Mouse (Mus musculus): ENCODE measurements around the gene Cebpb. TPM values are rescaled to one million over a fixed set of nuclear protein-coding genes. Genes with fewer than 3 reads are reported as not detected.
A peak's percentile ranks its signal among the peaks of the same experiment; 100 is the strongest.

The Cebpb gene
- polyA plus RNA-seq, 1 experiment: 8.7 TPM

DNA sequence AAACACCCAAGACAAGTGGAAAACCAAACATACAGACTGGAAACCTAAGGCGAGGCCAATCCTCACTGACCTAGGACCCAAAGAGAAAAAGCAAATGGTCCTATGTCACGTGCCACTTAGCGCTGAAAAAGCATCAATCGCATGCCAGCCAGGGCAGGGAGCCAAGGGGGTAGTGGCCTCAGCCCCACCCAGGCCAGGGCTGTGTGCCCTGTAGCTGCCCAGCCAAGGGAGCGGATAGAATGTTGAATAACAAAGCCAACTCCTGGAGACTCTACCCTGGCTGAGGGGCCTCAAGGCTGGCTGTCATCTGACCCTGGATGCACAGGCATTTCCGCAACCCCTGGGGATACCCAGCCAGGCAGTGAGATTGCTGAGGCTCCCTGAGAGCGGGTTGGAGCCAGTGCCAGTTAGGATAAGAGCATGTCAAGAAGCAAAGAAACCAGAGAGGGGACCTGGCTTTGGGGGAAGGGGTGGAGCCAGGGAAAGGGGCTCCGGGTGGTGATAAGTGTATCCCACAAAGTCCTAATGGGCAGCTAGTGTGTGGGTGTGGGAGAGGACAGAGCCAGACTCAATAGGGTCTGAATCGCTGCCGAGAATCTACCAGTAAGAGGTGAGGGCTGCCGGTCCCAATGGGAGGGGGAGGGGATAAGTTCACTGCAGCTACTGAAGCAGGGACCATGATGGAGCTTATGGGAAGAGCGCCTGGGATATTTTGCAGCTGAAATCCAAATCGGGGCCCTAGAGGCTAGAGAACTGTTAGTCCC is 28.7 kb upstream of the Cebpb start:
- no peak overlapping the region for H3K27ac ChIP-seq (ENCODE audit: insufficient read depth, low read length)
- peak overlapping the region; percentile 82 for H3K4me3 ChIP-seq (replicated peaks; ENCODE audit: insufficient read depth, low read depth, low read length)
- H3K27me3 ChIP-seq (ENCODE audit: control insufficient read depth, insufficient read depth, low read length): no peaks in the 10 kb centered on the region
- peaks cover 11% of the 10 kb centered on the region for H3K4me1 ChIP-seq (ENCODE audit: control insufficient read depth, insufficient read depth, low read length)
- 21% methylated on average over 13 of the region's 13 CpGs for WGBS
- TF ChIP-seq CTCF (IDR thresholded peaks at IDR 0.05; ENCODE audit: borderline replicate concordance, insufficient read depth, low read depth, low read length): no peak
- TF ChIP-seq POLR2A (IDR thresholded peaks at IDR 0.05; ENCODE audit: borderline replicate concordance, insufficient read depth, low read length): no peak
- DNase-seq: peak; percentile 45 to 54

DNA sequence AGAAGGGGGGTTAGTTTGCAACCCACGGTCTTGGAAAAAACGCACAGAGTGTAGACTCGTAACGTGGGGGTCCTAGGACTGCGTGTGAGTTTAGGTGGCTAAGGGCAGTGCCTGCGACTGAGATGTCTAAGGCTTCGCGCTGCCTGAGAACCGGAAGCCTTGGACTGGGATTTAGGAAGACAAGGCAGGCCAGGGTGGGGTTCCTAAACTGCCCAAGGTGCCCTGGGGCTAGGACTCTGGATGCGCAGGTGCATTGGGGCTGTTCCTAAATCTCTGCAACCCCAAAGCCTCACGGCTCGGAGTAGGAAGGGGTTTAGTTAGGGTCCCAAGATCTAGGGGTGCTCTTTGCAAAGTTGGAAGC is 28.1 kb upstream of the Cebpb start:
- H3K27me3 ChIP-seq (ENCODE audit: control insufficient read depth, insufficient read depth, low read length): no peaks in the 10 kb centered on the region
- TF ChIP-seq CTCF (IDR thresholded peaks at IDR 0.05; ENCODE audit: borderline replicate concordance, insufficient read depth, low read depth, low read length): no peak
- no peak for TF ChIP-seq POLR2A (IDR thresholded peaks at IDR 0.05; ENCODE audit: borderline replicate concordance, insufficient read depth, low read length)
- H3K4me1 ChIP-seq (ENCODE audit: control insufficient read depth, insufficient read depth, low read length): peaks cover 11% of the 10 kb centered on the region
- DNase-seq: no peak
- WGBS: 3% methylated on average over 12 of the region's 12 CpGs
- peak overlapping the region; percentile 82 for H3K4me3 ChIP-seq (replicated peaks; ENCODE audit: insufficient read depth, low read depth, low read length)
- peak overlapping the region; percentile 44; the same call in 1 of the 2 replicates for H3K27ac ChIP-seq (ENCODE audit: insufficient read depth, low read length)

DNA sequence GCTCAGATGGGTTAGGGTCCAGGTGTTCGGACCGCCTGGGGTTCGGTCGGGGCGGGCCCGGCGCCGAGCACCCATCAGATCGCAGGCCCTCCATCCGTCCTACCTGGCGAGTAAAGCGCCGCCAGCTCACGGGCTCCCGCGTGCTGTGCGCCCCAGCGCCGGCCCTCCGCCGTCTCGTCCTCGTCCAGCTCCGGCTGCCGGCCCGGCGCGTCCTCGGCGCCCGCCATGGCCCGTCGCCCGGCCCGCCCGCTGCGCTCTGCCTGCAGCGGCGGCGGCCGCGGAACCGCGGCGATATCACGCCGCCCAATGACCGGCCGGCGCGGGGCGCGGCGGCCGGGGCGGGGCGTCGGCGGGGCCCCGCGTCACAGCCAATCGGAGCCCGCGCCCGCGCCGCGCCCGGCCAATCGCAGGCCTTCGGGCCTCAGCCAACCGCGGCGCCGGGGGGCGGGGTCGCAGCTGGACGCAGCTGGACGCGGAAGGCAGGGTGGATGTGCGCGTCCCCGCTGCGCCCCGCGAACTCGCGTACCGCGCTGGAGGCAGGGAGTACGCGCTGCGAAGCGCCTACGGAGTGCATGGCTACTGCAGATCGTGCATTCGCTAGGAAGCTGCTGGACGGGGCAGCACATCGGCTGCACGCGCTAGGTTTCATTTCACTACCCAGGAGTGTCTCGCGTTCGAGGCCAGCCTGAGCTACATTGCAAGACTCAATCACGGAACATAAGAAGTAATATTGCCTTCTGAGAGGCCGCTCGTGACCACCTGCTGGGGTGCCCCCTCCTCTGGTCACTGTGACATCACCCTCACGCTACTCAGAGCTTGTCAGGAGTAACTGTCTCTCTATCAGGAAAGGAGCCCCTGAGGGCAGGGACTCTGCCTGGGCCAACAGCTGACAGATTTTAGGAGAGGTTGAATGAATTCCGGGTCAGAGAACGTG is 27.2 kb upstream of the Cebpb start, which contains the start of gene Gm20431:
Gene Gm20431 (minus strand): TSS at position 227 of the 934 bp plus-strand sequence.
- peak within 1 kb of the TSS; percentile 44 for H3K27ac ChIP-seq (ENCODE audit: insufficient read depth, low read length)
- peak within 1 kb of the TSS; percentile 82 for H3K4me3 ChIP-seq (replicated peaks; ENCODE audit: insufficient read depth, low read depth, low read length)
- H3K4me1 ChIP-seq (ENCODE audit: control insufficient read depth, insufficient read depth, low read length): peaks cover 11% of the 10 kb centered on the region
- no peaks in the 10 kb centered on the region for H3K27me3 ChIP-seq (ENCODE audit: control insufficient read depth, insufficient read depth, low read length)
- TF ChIP-seq POLR2A (IDR thresholded peaks at IDR 0.05; ENCODE audit: borderline replicate concordance, insufficient read depth, low read length): peak; percentile 83
- TF ChIP-seq CTCF (IDR thresholded peaks at IDR 0.05; ENCODE audit: borderline replicate concordance, insufficient read depth, low read depth, low read length): no peak
- peak; percentile 91 to 92 for DNase-seq
- 2% methylated on average over 110 of the region's 110 CpGs for WGBS

DNA sequence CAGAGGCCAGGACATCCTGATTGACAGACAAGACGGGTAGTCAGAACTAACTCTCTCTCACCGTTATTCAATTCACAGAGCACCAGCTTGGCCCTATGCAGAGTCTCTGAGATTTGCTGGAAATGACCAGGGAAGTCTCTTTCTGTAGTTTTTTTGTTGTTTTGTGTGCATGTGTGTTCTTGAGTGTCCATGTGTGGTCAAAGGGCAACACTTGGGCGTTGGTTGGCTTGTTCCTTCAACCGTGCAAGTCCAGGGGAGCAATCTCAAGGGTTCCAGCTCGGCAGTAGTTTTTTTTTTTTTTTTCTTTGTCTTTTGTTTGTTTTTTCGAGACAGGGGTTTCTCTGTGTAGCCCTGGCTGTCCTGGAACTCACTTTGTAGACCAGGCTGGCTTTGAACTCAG is 26.0 kb upstream of the Cebpb start:
- TF ChIP-seq CTCF (IDR thresholded peaks at IDR 0.05; ENCODE audit: borderline replicate concordance, insufficient read depth, low read depth, low read length) (no peak), POLR2A (IDR thresholded peaks at IDR 0.05; ENCODE audit: borderline replicate concordance, insufficient read depth, low read length) (no peak)
- WGBS: 68% methylated on average over 6 of the region's 6 CpGs
- DNase-seq: no peak
- Histone ChIP-seq H3K4me1 (ENCODE audit: control insufficient read depth, insufficient read depth, low read length) (peaks cover 11% of the 10 kb centered on the region), H3K27ac (ENCODE audit: insufficient read depth, low read length) (no peak overlapping the region), H3K4me3 (replicated peaks; ENCODE audit: insufficient read depth, low read depth, low read length) (no peak overlapping the region), H3K27me3 (ENCODE audit: control insufficient read depth, insufficient read depth, low read length) (no peaks in the 10 kb centered on the region)

DNA sequence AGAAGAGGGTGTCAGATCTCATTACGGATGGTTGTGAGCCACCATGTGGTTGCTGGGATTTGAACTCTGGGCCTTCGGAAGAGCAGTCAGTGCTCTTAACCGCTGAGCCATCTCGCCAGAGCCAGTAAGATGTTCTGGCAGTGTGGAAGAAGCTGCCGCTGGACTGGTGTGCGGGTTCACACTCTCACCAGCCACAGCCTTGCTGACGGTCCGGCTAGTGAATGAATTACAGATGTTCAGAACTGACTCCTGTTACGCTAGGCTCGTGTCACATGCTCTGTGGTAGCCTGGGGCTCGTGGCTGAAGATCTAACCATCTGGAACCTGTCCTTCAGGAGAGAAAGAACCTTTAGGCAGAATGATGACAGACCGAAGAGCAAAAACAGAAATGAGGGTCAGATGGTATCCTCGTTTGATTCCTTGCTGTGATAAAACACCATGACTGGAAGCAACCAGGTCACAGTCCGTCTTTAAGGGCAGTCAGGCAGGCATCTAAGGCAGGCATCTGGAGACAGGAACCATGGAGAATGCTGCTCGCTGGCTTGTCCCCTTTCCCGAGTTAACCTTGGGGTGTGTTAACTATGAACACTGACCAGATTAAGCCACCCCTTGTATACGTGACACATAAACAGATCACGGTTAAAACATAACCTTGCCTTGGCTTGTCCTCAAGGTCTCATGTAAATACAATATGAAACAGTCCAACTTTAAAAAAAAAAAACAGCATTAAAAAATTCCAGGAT is 22.6 kb upstream of the Cebpb start:
- 82% methylated on average over 18 of the region's 18 CpGs for WGBS
- Histone ChIP-seq H3K27ac (ENCODE audit: insufficient read depth, low read length) (no peak overlapping the region), H3K4me1 (ENCODE audit: control insufficient read depth, insufficient read depth, low read length) (no peaks in the 10 kb centered on the region), H3K4me3 (replicated peaks; ENCODE audit: insufficient read depth, low read depth, low read length) (no peak overlapping the region), H3K27me3 (ENCODE audit: control insufficient read depth, insufficient read depth, low read length) (no peaks in the 10 kb centered on the region)
- TF ChIP-seq CTCF (IDR thresholded peaks at IDR 0.05; ENCODE audit: borderline replicate concordance, insufficient read depth, low read depth, low read length): no peak
- TF ChIP-seq POLR2A (IDR thresholded peaks at IDR 0.05; ENCODE audit: borderline replicate concordance, insufficient read depth, low read length): no peak
- no peak for DNase-seq

DNA sequence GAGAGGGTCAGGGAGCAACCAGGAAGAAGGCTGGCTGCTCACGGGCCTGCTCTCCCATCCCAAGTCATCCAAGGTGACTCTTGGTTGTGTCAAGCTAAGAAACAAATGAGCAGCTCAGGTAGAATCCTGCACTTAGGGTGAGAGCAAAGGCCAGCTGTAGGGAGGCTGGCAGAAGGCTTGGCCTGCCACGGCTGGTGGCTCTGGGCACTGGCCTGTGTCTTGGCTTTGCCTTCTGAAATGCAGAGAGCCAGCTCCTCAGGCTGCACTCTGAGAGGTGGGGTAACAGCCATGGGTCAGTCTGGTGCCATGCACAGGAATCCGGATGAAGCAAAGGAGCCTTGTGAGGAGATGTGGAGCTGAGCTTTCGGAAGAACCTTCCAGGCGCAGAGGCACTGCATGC is 20.3 kb upstream of the Cebpb start:
- Histone ChIP-seq H3K27ac (ENCODE audit: insufficient read depth, low read length) (no peak overlapping the region), H3K27me3 (ENCODE audit: control insufficient read depth, insufficient read depth, low read length) (no peaks in the 10 kb centered on the region), H3K4me1 (ENCODE audit: control insufficient read depth, insufficient read depth, low read length) (no peaks in the 10 kb centered on the region), H3K4me3 (replicated peaks; ENCODE audit: insufficient read depth, low read depth, low read length) (no peak overlapping the region)
- DNase-seq: no peak
- WGBS: 84% methylated on average over 5 of the region's 5 CpGs
- no peak for TF ChIP-seq POLR2A (IDR thresholded peaks at IDR 0.05; ENCODE audit: borderline replicate concordance, insufficient read depth, low read length)
- no peak for TF ChIP-seq CTCF (IDR thresholded peaks at IDR 0.05; ENCODE audit: borderline replicate concordance, insufficient read depth, low read depth, low read length)

DNA sequence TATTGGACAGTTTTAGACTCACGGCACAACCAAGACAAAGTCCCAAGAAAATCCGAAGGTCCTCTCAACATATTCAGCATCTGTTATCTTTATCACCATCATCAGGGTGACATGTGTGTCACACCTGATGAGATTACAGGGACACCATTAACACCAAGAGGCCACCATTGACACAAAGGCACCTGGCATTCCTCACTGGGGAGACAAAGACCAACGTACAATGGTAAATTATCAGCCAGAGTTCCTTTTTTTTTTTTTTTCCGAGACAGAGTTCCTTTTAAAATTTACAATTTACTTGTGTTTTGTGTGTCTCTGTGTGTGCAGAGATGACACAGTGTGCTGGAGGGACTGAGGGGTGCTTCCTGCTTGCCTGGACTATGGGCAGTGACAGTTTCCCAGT is 19.3 kb upstream of the Cebpb start:
- no peak for TF ChIP-seq CTCF (IDR thresholded peaks at IDR 0.05; ENCODE audit: borderline replicate concordance, insufficient read depth, low read depth, low read length)
- TF ChIP-seq POLR2A (IDR thresholded peaks at IDR 0.05; ENCODE audit: borderline replicate concordance, insufficient read depth, low read length): no peak
- Histone ChIP-seq H3K27me3 (ENCODE audit: control insufficient read depth, insufficient read depth, low read length) (no peaks in the 10 kb centered on the region), H3K4me1 (ENCODE audit: control insufficient read depth, insufficient read depth, low read length) (no peaks in the 10 kb centered on the region), H3K4me3 (replicated peaks; ENCODE audit: insufficient read depth, low read depth, low read length) (no peak overlapping the region), H3K27ac (ENCODE audit: insufficient read depth, low read length) (no peak overlapping the region)
- no peak for DNase-seq
- 72% methylated on average over 4 of the region's 4 CpGs for WGBS
